Mouse (Mus musculus) heart, embryonic 16.5 days (tissue): ENCODE results near the gene Gipc3. TPM values are rescaled to one million over a fixed set of nuclear protein-coding genes. Genes with fewer than 3 reads are reported as not detected.
A peak's percentile ranks its signal among the peaks of the same experiment; 100 is the strongest.

ENCODE experiments used
- ATAC-seq: fragments of 200-750 bp; cut with Nextera tagmentation; replicated peaks from 2 replicates; pipeline ENCODE4 v1.8.0; 2017; ENCODE audit warnings: moderate number of reproducible peaks; ENCODE audit not compliant: insufficient read depth, low FRiP score; ENCODE audit errors: extremely low read depth
- H3K27ac ChIP-seq: fragments of 300-500 bp; sonication (generic); 2 replicates; pipeline ENCODE4 v1.5.1; 2014; ENCODE audit warnings: mild to moderate bottlenecking, low read length, control low read depth, moderate library complexity
- H3K27me3 ChIP-seq: fragments of 300-500 bp; sonication (generic); 2 replicates; pipeline ENCODE4 v1.6.1; 2014; ENCODE audit warnings: low read length, mixed read lengths; ENCODE audit not compliant: control insufficient read depth, insufficient read depth
- H3K36me3 ChIP-seq: fragments of 300-500 bp; sonication (generic); 2 replicates; pipeline ENCODE4 v1.6.1; 2014; ENCODE audit not compliant: control insufficient read depth, insufficient read depth
- H3K4me1 ChIP-seq: fragments of 300-500 bp; sonication (generic); 2 replicates; pipeline ENCODE4 v1.6.1; 2014; ENCODE audit warnings: low read length, mixed read lengths; ENCODE audit not compliant: control insufficient read depth, insufficient read depth
- H3K4me2 ChIP-seq: fragments of 300-500 bp; sonication (generic); 2 replicates; pipeline ENCODE4 v1.6.1; 2014; ENCODE audit warnings: low read depth, mild to moderate bottlenecking, control low read depth, low read length
- H3K4me3 ChIP-seq: fragments of 300-500 bp; sonication (generic); 2 replicates; pipeline ENCODE4 v1.5.1; 2014; ENCODE audit warnings: mild to moderate bottlenecking, control low read depth, low read length
- H3K9ac ChIP-seq: fragments of 300-500 bp; sonication (generic); 2 replicates; pipeline ENCODE4 v1.6.1; 2014; ENCODE audit warnings: low read length, control low read depth
- H3K9me3 ChIP-seq: fragments of 300-500 bp; sonication (generic); replicated peaks from 2 replicates; pipeline ENCODE4 v1.6.1; 2016; ENCODE audit warnings: low read length; ENCODE audit not compliant: control insufficient read depth
- WGBS: fragments of 180-500 bp; shearing (Covaris S2); extraction: QIAGEN DNeasy Blood & Tissue Kit; methylation state at CpG from one replicate; pipeline ENCODE4 v1.1.7; 2014; 5-methylcytosine and 5-hydroxymethylcytosine counted together
- polyA plus RNA-seq: library from polyadenylated mRNA; unstranded; fragments of >200 nt; fragmentation: Nextera tagmentation; extraction: Ambion mirVana; gene quantifications from 2 replicates; pipeline ENCODE4 v1.2.1, GENCODE M21; 2015

Gene Gipc3
- polyA plus RNA-seq, 1 experiment from 2014 or later: 0.08 TPM

- Histone ChIP-seq H3K9ac (no peak overlapping the region), H3K27me3 (no peaks in the 10 kb centered on the region), H3K4me2 (no peak overlapping the region), H3K9me3 (no peaks in the 10 kb centered on the region), H3K4me1 (peaks cover 21% of the 10 kb centered on the region), H3K27ac (no peak overlapping the region), H3K36me3 (peaks cover 25% of the 10 kb centered on the region), H3K4me3 (no peak overlapping the region)
- WGBS: 75% methylated on average over 22 of the region's 22 CpGs
- no peak for ATAC-seq
Measured at GRCm38 (mm10) chr10:81385603-81386306, 42.7 kb upstream of the Gipc3 start.

- Histone ChIP-seq H3K27ac (peak overlapping the region; percentile 83), H3K4me1 (peaks cover 19% of the 10 kb centered on the region), H3K27me3 (no peaks in the 10 kb centered on the region), H3K36me3 (peaks cover 25% of the 10 kb centered on the region), H3K4me2 (peak overlapping the region; percentile 69), H3K9ac (peak overlapping the region; percentile 82), H3K4me3 (peak overlapping the region; percentile 82), H3K9me3 (no peaks in the 10 kb centered on the region)
- under 1% methylated on average over 19 of the region's 19 CpGs for WGBS
- ATAC-seq: peak; percentile 11; the same call in 1 of the 2 replicates
Measured at GRCm38 (mm10) chr10:81384605-81384982, 41.5 kb upstream of the Gipc3 start.

- Histone ChIP-seq H3K9me3 (no peaks in the 10 kb centered on the region), H3K27me3 (no peaks in the 10 kb centered on the region), H3K36me3 (peaks cover 25% of the 10 kb centered on the region), H3K4me3 (peak within 1 kb of the TSS; percentile 82), H3K9ac (peak within 1 kb of the TSS; percentile 82), H3K4me1 (peaks cover 18% of the 10 kb centered on the region), H3K4me2 (peak within 1 kb of the TSS; percentile 69), H3K27ac (peak within 1 kb of the TSS; percentile 83)
- ATAC-seq: peak; percentile 92
- WGBS: 4% methylated on average over 51 of the region's 54 CpGs
Measured at GRCm38 (mm10) chr10:81383802-81384604, 40.9 kb upstream of the Gipc3 start, which contains the start of the genes Dohh and Gm48551. Gene Dohh (plus strand): TSS chr10:81384428. Gene Gm48551 (plus strand): TSS chr10:81384466.

DNA sequence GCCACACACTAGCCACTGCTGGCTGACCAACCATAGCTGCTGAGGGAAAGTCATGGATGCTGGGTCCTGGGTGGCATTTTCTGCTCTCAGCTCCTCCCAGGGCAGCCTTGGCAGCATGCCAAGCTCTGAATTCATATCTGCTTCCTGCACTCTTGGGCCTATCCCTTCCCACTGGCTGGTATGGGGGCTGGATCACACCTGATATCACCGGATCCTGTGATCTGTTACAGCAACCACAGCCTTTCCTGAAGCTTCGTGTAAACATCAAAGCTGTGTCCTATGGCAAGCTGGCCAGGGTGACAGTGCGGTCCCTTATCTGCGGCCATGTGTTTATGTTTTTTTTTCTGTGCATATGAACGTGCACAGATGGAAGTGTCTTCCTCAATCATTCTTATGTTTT is 39.0 kb upstream of the Gipc3 start:
- Histone ChIP-seq H3K4me1 (peaks cover 23% of the 10 kb centered on the region), H3K9me3 (no peaks in the 10 kb centered on the region), H3K27ac (peak overlapping the region; percentile 72), H3K36me3 (peaks cover 12% of the 10 kb centered on the region), H3K4me2 (no peak overlapping the region), H3K27me3 (no peaks in the 10 kb centered on the region), H3K4me3 (no peak overlapping the region), H3K9ac (peak overlapping the region; percentile 19; the same call in 1 of the 2 replicates)
- 27% methylated on average over 5 of the region's 5 CpGs for whole genome bisulfite sequencing
- no peak for ATAC-seq

GRCm38 (mm10) chr10:81379809-81380378 is 36.8 kb upstream of the Gipc3 start:
- H3K9ac ChIP-seq: no peak overlapping the region
- no peaks in the 10 kb centered on the region for H3K9me3 ChIP-seq
- no peak overlapping the region for H3K4me2 ChIP-seq
- 83% methylated on average over 6 of the region's 6 CpGs for WGBS
- ATAC-seq: no peak
- H3K4me1 ChIP-seq: peaks cover 26% of the 10 kb centered on the region
- peaks cover 4% of the 10 kb centered on the region for H3K36me3 ChIP-seq
- H3K4me3 ChIP-seq: no peak overlapping the region
- H3K27ac ChIP-seq: no peak overlapping the region
- H3K27me3 ChIP-seq: no peaks in the 10 kb centered on the region

DNA sequence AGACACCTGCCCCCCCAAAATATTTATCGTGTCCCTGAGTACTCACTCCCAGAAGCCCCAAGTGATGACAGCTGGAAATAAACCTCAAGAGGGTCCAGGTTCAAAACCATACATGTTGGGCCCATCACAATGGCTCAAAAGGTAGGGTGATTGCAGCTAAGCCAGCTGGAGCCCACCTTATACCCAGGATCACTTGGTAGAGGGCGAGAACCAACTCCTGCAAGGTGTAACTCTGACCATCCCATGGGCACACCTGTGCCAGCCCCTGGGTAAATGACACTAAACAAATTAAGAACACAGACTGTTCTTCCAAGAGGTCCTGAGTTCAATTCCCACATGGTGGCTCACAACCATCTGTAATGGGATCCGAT is 36.1 kb upstream of the Gipc3 start:
- Histone ChIP-seq H3K9ac (peak overlapping the region; percentile 73), H3K36me3 (peaks cover 4% of the 10 kb centered on the region), H3K4me2 (peak overlapping the region; percentile 76), H3K4me3 (peak overlapping the region; percentile 86), H3K27me3 (no peaks in the 10 kb centered on the region), H3K9me3 (no peaks in the 10 kb centered on the region), H3K4me1 (peaks cover 26% of the 10 kb centered on the region), H3K27ac (peak overlapping the region; percentile 78)
- WGBS: 62% methylated on average over 3 of the region's 3 CpGs
- ATAC-seq: no peak

- Histone ChIP-seq H3K9me3 (no peaks in the 10 kb centered on the region), H3K4me3 (peak overlapping the region; percentile 86), H3K27ac (peak overlapping the region; percentile 78), H3K4me1 (peaks cover 26% of the 10 kb centered on the region), H3K9ac (peak overlapping the region; percentile 73), H3K27me3 (no peaks in the 10 kb centered on the region), H3K36me3 (peaks cover 6% of the 10 kb centered on the region), H3K4me2 (peak overlapping the region; percentile 76)
- peak; percentile 94 for ATAC-seq
- WGBS: under 1% methylated on average over 46 of the region's 46 CpGs
Measured at GRCm38 (mm10) chr10:81378553-81379182, 35.6 kb upstream of the Gipc3 start.

- Histone ChIP-seq H3K4me1 (peaks cover 26% of the 10 kb centered on the region), H3K4me2 (peak within 1 kb of the TSS; percentile 82), H3K27ac (peak within 1 kb of the TSS; percentile 78), H3K36me3 (peaks cover 7% of the 10 kb centered on the region), H3K9me3 (no peaks in the 10 kb centered on the region), H3K4me3 (peak within 1 kb of the TSS; percentile 86), H3K27me3 (no peaks in the 10 kb centered on the region), H3K9ac (peak within 1 kb of the TSS; percentile 95)
- WGBS: under 1% methylated on average over 55 of the region's 59 CpGs
- no peak; the same call in 1 of the 2 replicates for ATAC-seq
Measured at GRCm38 (mm10) chr10:81377793-81378552, 34.9 kb upstream of the Gipc3 start, which contains the start of gene Fzr1. Gene Fzr1 (minus strand): TSS chr10:81378516.
